Mouse (Mus musculus) lung, embryonic 14.5 days (tissue): ENCODE measurements at regions not wholly inside any gene's neighbourhood (a gene's known extent, or its start where the extent isn't known, plus 50 kb on each side); places are given as distances from the start of the nearest gene placed in this dataset.
A peak's percentile ranks its signal among the peaks of the same experiment; 100 is the strongest.

ENCODE experiments used
- ATAC-seq: fragments of 200-750 bp; cut with Nextera tagmentation; 2 replicates; pipeline ENCODE4 v1.8.0; 2017; ENCODE audit warnings: mild to moderate bottlenecking, moderate TSS enrichment, moderate library complexity; ENCODE audit not compliant: insufficient read depth
- DNase-seq: peaks from one replicate; pipeline ENCODE4 v3.0.0-alpha.2; 2015
- H3K27ac ChIP-seq: fragments of 300-500 bp; sonication (generic); 2 replicates; pipeline ENCODE4 v1.5.1; 2014; ENCODE audit warnings: low read depth, mild to moderate bottlenecking, moderate library complexity
- H3K27me3 ChIP-seq: fragments of 300-500 bp; sonication (generic); 2 replicates; pipeline ENCODE4 v1.6.1; 2014; ENCODE audit warnings: low read length, control low read depth; ENCODE audit not compliant: insufficient read depth
- H3K36me3 ChIP-seq: fragments of 300-500 bp; sonication (generic); 2 replicates; pipeline ENCODE4 v1.6.1; 2014; ENCODE audit warnings: control low read depth; ENCODE audit not compliant: insufficient read depth
- H3K4me1 ChIP-seq: fragments of 300-500 bp; sonication (generic); 2 replicates; pipeline ENCODE4 v1.6.1; 2014; ENCODE audit warnings: antibody characterized with exemption, control low read depth; ENCODE audit not compliant: insufficient read depth
- H3K4me2 ChIP-seq: fragments of 300-500 bp; sonication (generic); 2 replicates; pipeline ENCODE4 v1.6.1; 2014; ENCODE audit warnings: mild to moderate bottlenecking
- H3K4me3 ChIP-seq: fragments of 300-500 bp; sonication (generic); 2 replicates; pipeline ENCODE4 v1.5.1; 2014; ENCODE audit warnings: low read depth, low read length
- H3K9ac ChIP-seq: fragments of 300-500 bp; sonication (generic); 2 replicates; pipeline ENCODE4 v1.6.1; 2014
- H3K9me3 ChIP-seq: fragments of 300-500 bp; sonication (generic); 2 replicates; pipeline ENCODE4 v1.6.1; 2016; ENCODE audit warnings: low read depth, low read length, control low read depth
- CTCF ChIP-seq: IDR thresholded peaks from 2 replicates; pipeline ENCODE4 v1.5.1; 2016; ENCODE audit warnings: antibody characterized with exemption, low read depth
- WGBS: fragments of 180-500 bp; shearing (Covaris S2); extraction: QIAGEN DNeasy Blood & Tissue Kit; methylation state at CpG from one replicate; pipeline ENCODE4 v1.1.7; 2014; 5-methylcytosine and 5-hydroxymethylcytosine counted together

DNA sequence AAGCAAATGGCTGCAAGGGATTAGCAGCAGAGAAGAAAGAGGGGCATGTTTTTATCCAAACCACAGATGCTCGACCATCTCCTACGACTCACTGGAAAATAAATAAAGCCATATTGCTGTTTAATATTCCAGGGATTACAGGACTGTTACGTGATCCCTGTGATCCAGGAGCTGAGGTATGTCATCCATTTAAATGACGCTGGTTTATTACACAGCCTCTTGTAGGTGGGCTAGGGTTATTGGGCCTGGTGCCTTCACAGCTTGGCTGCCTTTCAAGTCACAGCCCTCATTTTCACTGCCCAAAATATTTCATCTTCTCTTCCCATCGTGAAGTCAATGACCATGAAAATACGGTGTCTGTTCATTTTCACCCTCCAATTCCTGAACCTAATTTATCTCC lies 276.1 kb upstream of the Epha4 start:
- no peak for ATAC-seq
- no peak for TF ChIP-seq CTCF
- Histone ChIP-seq H3K36me3 (no peaks in the 10 kb centered on the region), H3K9ac (no peak overlapping the region), H3K9me3 (no peaks in the 10 kb centered on the region), H3K4me3 (no peak overlapping the region), H3K27ac (no peak overlapping the region), H3K4me1 (no peaks in the 10 kb centered on the region), H3K27me3 (no peaks in the 10 kb centered on the region), H3K4me2 (no peak overlapping the region)
- WGBS: 68% methylated on average over 6 of the region's 6 CpGs
- no peak for DNase-seq

GRCm38 (mm10) chr1:77754326-77754725 lies 239.4 kb upstream of the Epha4 start:
- DNase-seq: peak; percentile 3
- WGBS: 84% methylated on average over 3 of the region's 3 CpGs

GRCm38 (mm10) chr1:77748483-77749465 lies 233.9 kb upstream of the Epha4 start:
- H3K36me3 ChIP-seq: no peaks in the 10 kb centered on the region
- 0 out of 2 replicates have a peak overlapping the region, but pooled peaks have one; percentile 10 for H3K27ac ChIP-seq
- peaks cover 7% of the 10 kb centered on the region; the same call in 1 of the 2 replicates for H3K4me1 ChIP-seq
- H3K4me2 ChIP-seq: no peak overlapping the region
- ATAC-seq (no peak), DNase-seq (peak; percentile 53)
- 36% methylated on average over 2 of the region's 2 CpGs for WGBS
- no peaks in the 10 kb centered on the region for H3K27me3 ChIP-seq
- no peak overlapping the region for H3K4me3 ChIP-seq
- no peak overlapping the region for H3K9ac ChIP-seq
- H3K9me3 ChIP-seq: no peaks in the 10 kb centered on the region
- no peak for TF ChIP-seq CTCF

More at GRCm38 (mm10) chr1:77754326-77754725, 239.4 kb upstream of the Epha4 start:
- Histone ChIP-seq H3K4me3 (no peak overlapping the region), H3K4me1 (no peaks in the 10 kb centered on the region), H3K9me3 (no peaks in the 10 kb centered on the region), H3K36me3 (no peaks in the 10 kb centered on the region), H3K4me2 (no peak overlapping the region), H3K27me3 (no peaks in the 10 kb centered on the region), H3K9ac (no peak overlapping the region), H3K27ac (no peak overlapping the region)
- TF ChIP-seq CTCF: no peak
- ATAC-seq: no peak

DNA sequence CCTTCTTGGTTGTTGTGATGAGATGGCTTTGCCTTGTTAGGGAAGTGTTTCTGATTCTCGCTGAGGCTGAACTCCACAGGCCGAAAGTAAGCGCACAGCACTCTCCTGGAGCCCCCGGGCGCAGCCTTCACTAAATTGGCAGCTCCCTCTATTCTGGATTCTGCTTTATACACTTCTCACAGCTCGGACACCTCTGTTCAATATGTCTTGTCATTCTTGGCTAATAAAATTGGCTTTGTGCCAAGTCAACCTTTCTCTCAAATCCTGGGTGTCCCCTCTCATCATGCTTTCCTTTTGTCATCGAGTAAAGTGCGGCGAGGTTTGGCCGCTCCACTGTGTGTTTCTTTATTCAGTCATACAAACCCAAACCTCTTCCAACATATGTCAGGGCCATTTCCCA lies 217.2 kb upstream of the Epha4 start:
- no peak for DNase-seq
- no peak for ATAC-seq
- no peaks in the 10 kb centered on the region for H3K4me1 ChIP-seq
- TF ChIP-seq CTCF: no peak
- WGBS: 78% methylated on average over 10 of the region's 10 CpGs
- H3K9me3 ChIP-seq: no peaks in the 10 kb centered on the region
- H3K36me3 ChIP-seq: no peaks in the 10 kb centered on the region
- no peak overlapping the region for H3K9ac ChIP-seq
- H3K27ac ChIP-seq: no peak overlapping the region
- H3K4me3 ChIP-seq: no peak overlapping the region
- H3K4me2 ChIP-seq: no peak overlapping the region
- H3K27me3 ChIP-seq: no peaks in the 10 kb centered on the region

DNA sequence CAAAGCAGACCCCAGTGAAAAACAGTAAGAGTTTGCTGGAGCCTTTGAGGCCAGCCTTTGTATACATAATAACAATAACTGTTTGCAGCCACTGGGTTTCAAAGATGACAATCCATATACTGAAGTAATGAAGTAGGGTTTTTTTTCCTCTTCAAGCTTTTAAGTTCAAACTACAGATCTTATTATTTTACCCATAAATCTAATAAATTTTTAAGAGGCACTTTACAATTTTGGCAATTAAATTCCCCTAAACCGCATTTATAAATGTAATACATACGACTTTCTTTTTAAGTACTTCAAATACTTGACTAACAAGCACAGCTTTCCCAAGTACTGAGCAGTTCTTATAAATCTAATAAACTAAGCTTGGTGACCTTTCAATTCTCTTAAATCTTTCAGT lies 212.7 kb upstream of the Epha4 start:
- no peak for TF ChIP-seq CTCF
- ATAC-seq (no peak), DNase-seq (no peak)
- no peaks in the 10 kb centered on the region for H3K9me3 ChIP-seq
- no peaks in the 10 kb centered on the region for H3K36me3 ChIP-seq
- H3K4me1 ChIP-seq: no peaks in the 10 kb centered on the region
- no peak overlapping the region for H3K9ac ChIP-seq
- 88% methylated on average over 2 of the region's 2 CpGs for WGBS
- no peak overlapping the region for H3K4me2 ChIP-seq
- H3K4me3 ChIP-seq: no peak overlapping the region
- H3K27me3 ChIP-seq: no peaks in the 10 kb centered on the region
- H3K27ac ChIP-seq: no peak overlapping the region

- Histone ChIP-seq H3K27ac (no peak overlapping the region), H3K9ac (no peak overlapping the region), H3K9me3 (no peaks in the 10 kb centered on the region), H3K27me3 (no peaks in the 10 kb centered on the region), H3K4me3 (no peak overlapping the region), H3K36me3 (no peaks in the 10 kb centered on the region), H3K4me2 (no peak overlapping the region), H3K4me1 (no peaks in the 10 kb centered on the region)
- DNase-seq (no peak), ATAC-seq (no peak)
- TF ChIP-seq CTCF: no peak
- WGBS: 86% methylated on average over 8 of the region's 8 CpGs
These were observed 208.4 kb upstream of the Epha4 start for GRCm38 (mm10) chr1:77723246-77723645.

GRCm38 (mm10) chr1:77720859-77721258 lies 206.0 kb upstream of the Epha4 start:
- H3K4me3 ChIP-seq: no peak overlapping the region
- ATAC-seq: no peak
- WGBS: 89% methylated on average over 1 of the region's 1 CpGs
- no peak for DNase-seq
- H3K27me3 ChIP-seq: no peaks in the 10 kb centered on the region
- no peaks in the 10 kb centered on the region for H3K4me1 ChIP-seq
- no peak overlapping the region for H3K27ac ChIP-seq
- H3K4me2 ChIP-seq: no peak overlapping the region
- H3K9ac ChIP-seq: no peak overlapping the region
- no peak for TF ChIP-seq CTCF
- no peaks in the 10 kb centered on the region for H3K9me3 ChIP-seq
- H3K36me3 ChIP-seq: no peaks in the 10 kb centered on the region
